Mouse (Mus musculus) heart, adult 2 months (tissue): Measurements from ENCODE around the gene Gfpt2.

Experiments used
- CTCF ChIP-seq: fragments of 200-600 bp; IDR thresholded peaks from 2 replicates; pipeline ENCODE4 v1.8.1; 2022; ENCODE audit warnings: antibody characterized with exemption, mild to moderate bottlenecking, moderate library complexity
- EP300 ChIP-seq: fragments of 200-500 bp; IDR thresholded peaks from 2 replicates; pipeline ENCODE4 v1.6.1; 2011; ENCODE audit warnings: low read depth, low read length, control low read depth; ENCODE audit not compliant: insufficient read depth
- POLR2A ChIP-seq: fragments of 200-500 bp; IDR thresholded peaks from 2 replicates; pipeline ENCODE4 v1.6.1; 2011; ENCODE audit warnings: mild to moderate bottlenecking, low read depth, low read length, control low read depth; ENCODE audit not compliant: insufficient read depth

DNA sequence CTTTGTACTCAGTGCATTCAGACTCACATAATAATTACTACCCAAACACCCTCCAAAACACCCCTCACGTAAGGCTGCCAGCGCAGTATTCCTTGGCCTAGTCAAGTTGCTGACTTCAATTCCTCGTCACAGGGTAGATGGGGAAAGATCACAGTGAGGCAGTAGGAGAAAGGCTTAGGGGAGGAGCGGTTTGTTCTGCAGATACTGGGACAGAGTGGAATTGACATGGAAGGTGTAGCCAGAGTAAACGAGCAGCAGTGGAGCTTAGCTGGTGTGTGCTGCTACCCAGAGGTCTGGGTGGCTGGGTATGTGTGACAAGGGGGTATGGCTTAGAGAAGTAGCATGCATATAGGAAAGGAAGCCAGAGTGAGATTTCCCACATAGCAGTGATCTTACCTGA, 73.3 kb downstream of the Gfpt2 start:
- no peak for TF ChIP-seq CTCF
- TF ChIP-seq POLR2A: no peak
- TF ChIP-seq EP300: no peak
